Comparison of ENCODE assay signal across 11 mouse cellular contexts in genomic region chr7:114213537-114213936, GRCm38 (mm10). TPM values are rescaled to one million over a fixed set of nuclear protein-coding genes. Genes with fewer than 3 reads are reported as not detected.
DNase-seq lines count a peak whose midpoint lies in the region; ATAC-seq and TF ChIP-seq lines count a peak whose summit lies in the region.
"Had no signal": no experiment of that assay in that cellular context is flagged by ENCODE, and none has a peak within 500 bp of the region (broad histone marks: within the 10 kb centered on the region; RNA-seq: fewer than 3 reads in every experiment).

No protein-coding gene starts in this region.

- no peaks in the 10 kb centered on the region for H3K9me3 ChIP-seq in hindbrain, postnatal 0 days (ENCODE audit: low read length)
- no peaks in the 10 kb centered on the region for H3K9me3 ChIP-seq in hindbrain, embryonic 10.5 days
- no peaks in the 10 kb centered on the region for H3K9me3 ChIP-seq in forebrain, embryonic 12.5 days
- H3K9me3 ChIP-seq: kidney, embryonic 15.5 days had no signal

- no peak overlapping the region for H3K4me3 ChIP-seq in hindbrain, postnatal 0 days (ENCODE audit: low read length)
- no peak overlapping the region for H3K4me3 ChIP-seq in hindbrain, embryonic 10.5 days
- no peak overlapping the region for H3K4me3 ChIP-seq in forebrain, embryonic 12.5 days (replicated peaks)
- H3K4me3 ChIP-seq: kidney, embryonic 15.5 days had no signal

- 60% methylated on average over 2 of the region's 2 CpGs for WGBS in hindbrain, postnatal 0 days
- 74% methylated on average over 2 of the region's 2 CpGs for WGBS in hindbrain, embryonic 10.5 days
- WGBS in forebrain, embryonic 12.5 days = 57% methylated on average over 2 of the region's 2 CpGs

- no peaks in the 10 kb centered on the region for H3K4me1 ChIP-seq in hindbrain, postnatal 0 days (ENCODE audit: insufficient read depth, low read length)
- H3K4me1 ChIP-seq in hindbrain, embryonic 10.5 days (replicated peaks) = no peaks in the 10 kb centered on the region
- no peaks in the 10 kb centered on the region for H3K4me1 ChIP-seq in forebrain, embryonic 12.5 days
- H3K4me1 ChIP-seq: kidney, embryonic 15.5 days had no signal

- H3K4me2 ChIP-seq in hindbrain, postnatal 0 days (ENCODE audit: low read depth, low read length) = no peak overlapping the region
- H3K4me2 ChIP-seq in forebrain, embryonic 12.5 days = no peak overlapping the region
- H3K4me2 ChIP-seq: kidney, embryonic 15.5 days had no signal

- no peak overlapping the region for H3K27ac ChIP-seq in hindbrain, postnatal 0 days
- no peak overlapping the region for H3K27ac ChIP-seq in hindbrain, embryonic 10.5 days
- no peak overlapping the region for H3K27ac ChIP-seq in forebrain, embryonic 12.5 days
- H3K27ac ChIP-seq: kidney, embryonic 15.5 days; macrophage had no signal

- DNase-seq in hindbrain, postnatal 0 days (ENCODE audit: low spot score) = peak; percentile 83
- no peak for DNase-seq in hindbrain, embryonic 10.5 days (ENCODE audit: low spot score)
- DNase-seq in thymus, postnatal 14 days = peak; percentile 43
- no peak for DNase-seq in thymus, adult 18-20 months
- DNase-seq in embryo, embryonic 11 days = peak; percentile 61
- no peak for DNase-seq in right cerebral cortex, postnatal 36 days (ENCODE audit: low spot score in 2 of 2)
- DNase-seq: adrenal gland, postnatal 10 days had no signal

- ATAC-seq in hindbrain, postnatal 0 days = no peak
- ATAC-seq in monocyte, adult 5-6 weeks (replicated peaks; ENCODE audit: insufficient number of reproducible peaks, low FRiP score, low TSS enrichment, poor library complexity, severe bottlenecking) = no peak
- no peak for ATAC-seq in forebrain, embryonic 12.5 days (ENCODE audit: low FRiP score)

- no peak overlapping the region for H3K9ac ChIP-seq in hindbrain, postnatal 0 days (replicated peaks; ENCODE audit: low read length)
- no peak overlapping the region for H3K9ac ChIP-seq in forebrain, embryonic 12.5 days
- H3K9ac ChIP-seq: kidney, embryonic 15.5 days had no signal

- TF ChIP-seq CTCF in hindbrain, postnatal 0 days (IDR thresholded peaks at IDR 0.05; ENCODE audit: low read depth) = peak; percentile 70

- H3K27me3 ChIP-seq in hindbrain, postnatal 0 days (ENCODE audit: insufficient read depth, low read length) = no peaks in the 10 kb centered on the region
- H3K27me3 ChIP-seq in hindbrain, embryonic 10.5 days (ENCODE audit: insufficient read depth, poor library complexity, severe bottlenecking) = no peaks in the 10 kb centered on the region
- no peaks in the 10 kb centered on the region for H3K27me3 ChIP-seq in forebrain, embryonic 12.5 days
- H3K27me3 ChIP-seq: kidney, embryonic 15.5 days had no signal

- H3K36me3 ChIP-seq in hindbrain, postnatal 0 days (ENCODE audit: insufficient read depth, low read length) = peaks cover 14% of the 10 kb centered on the region; the same call in 1 of the 2 replicates
- peaks cover 57% of the 10 kb centered on the region for H3K36me3 ChIP-seq in hindbrain, embryonic 10.5 days
- H3K36me3 ChIP-seq in forebrain, embryonic 12.5 days (replicated peaks) = peaks cover 37% of the 10 kb centered on the region

RNA-seq across cellular contexts. Expression of gene Copb1, which starts 41.0 kb away (rescaled TPM):
- total RNA-seq in hindbrain, postnatal 0 days (2014; rRNA removed) = 44.8 and 47.2 TPM in 2 replicates
- polyA plus RNA-seq in hindbrain, postnatal 0 days (2015; fragmentation: Nextera tagmentation; extraction: Ambion mirVana) = 66.3 and 69.9 TPM in 2 replicates
- 90.5 and 93.6 TPM in 2 replicates for polyA plus RNA-seq in hindbrain, embryonic 10.5 days (2016; fragmentation: Nextera tagmentation; extraction: Ambion mirVana)
- total RNA-seq in monocyte, adult 5-6 weeks (2017) = 103 to 115 TPM (median 112 TPM) in 3 replicates
- polyA plus RNA-seq in forebrain, embryonic 12.5 days (2016; fragmentation: Nextera tagmentation; extraction: Ambion mirVana) = 96.4 and 97.3 TPM in 2 replicates

Comparison
In these comparisons a context has a peak if more than half of its experiments do, and no peak if none do; other contexts are left out.
1. DNase-seq: peak in hindbrain, postnatal 0 days (single experiment), thymus, postnatal 14 days (single experiment) and embryo, embryonic 11 days (single experiment); none in hindbrain, embryonic 10.5 days (single experiment), thymus, adult 18-20 months (0 of 2) and right cerebral cortex, postnatal 36 days (0 of 2).